In the genomic region with DNA sequence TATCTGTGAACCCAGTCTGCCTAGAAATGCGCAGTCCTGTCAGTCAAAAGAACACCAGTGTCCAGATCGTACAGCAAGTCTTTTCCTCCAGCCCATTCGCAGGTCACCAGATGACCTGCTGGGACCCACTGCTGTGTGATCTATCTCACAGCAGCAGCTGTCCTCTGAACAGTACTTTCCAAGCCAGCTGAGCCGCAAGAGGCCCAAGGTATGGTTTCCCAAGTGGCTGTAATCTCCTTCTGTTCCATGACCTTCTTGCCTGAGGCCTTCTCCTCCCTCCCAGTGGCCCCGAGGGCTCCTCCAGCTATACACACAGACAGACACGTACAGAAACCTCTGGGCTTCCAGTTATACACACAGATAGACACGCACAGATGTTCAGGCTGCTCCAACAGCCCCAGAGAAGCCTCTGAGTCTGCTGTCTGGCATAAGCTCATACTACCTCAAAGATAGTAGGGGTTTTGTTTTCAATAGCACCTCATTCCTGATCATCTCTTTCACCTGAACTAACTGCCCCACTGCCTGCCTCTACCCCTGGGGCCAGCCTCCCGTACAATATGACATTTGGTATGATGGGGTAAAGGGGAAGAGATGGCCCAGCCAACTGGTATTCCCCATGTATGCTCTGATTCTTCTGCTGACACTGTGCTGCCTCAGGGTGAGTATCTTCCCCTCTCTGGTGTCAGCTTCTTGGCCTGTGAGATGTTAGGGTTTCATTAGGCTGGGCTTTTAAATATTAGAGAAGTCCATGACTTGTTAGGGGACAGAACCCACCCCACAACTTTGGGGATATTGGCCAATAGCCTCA, we compare ENCODE assay signal across 9 mouse cellular contexts. TPM values are rescaled to one million over a fixed set of nuclear protein-coding genes. Genes with fewer than 3 reads are reported as not detected.
DNase-seq lines count a peak whose midpoint lies in the region.
"Had no signal": no experiment of that assay in that cellular context is flagged by ENCODE, and none has a peak within 500 bp of the region (broad histone marks: within the 10 kb centered on the region; RNA-seq: fewer than 3 reads in every experiment).

No protein-coding gene starts in this region.

- H3K9me3 ChIP-seq in midbrain, embryonic 10.5 days (replicated peaks): no peaks in the 10 kb centered on the region
- H3K9me3 ChIP-seq: limb, embryonic 15.5 days had no signal

- intact Hi-C loops in gastrocnemius, postnatal 36 days (cut with DNase I): no loop called here

- H3K4me3 ChIP-seq in midbrain, embryonic 10.5 days: no peak overlapping the region
- H3K4me3 ChIP-seq: limb, embryonic 15.5 days had no signal

- DNase-seq in adrenal gland, postnatal 14 days: peak; percentile 42
- DNase-seq in adrenal gland, adult 8-10 months: no peak
- DNase-seq in spleen, postnatal 10 days (ENCODE audit: low spot score in 2 of 2): peak; percentile 49
- DNase-seq in spleen, adult 12 weeks (ENCODE audit: low spot score): no peak
- DNase-seq in midbrain, embryonic 10.5 days (ENCODE audit: low spot score): peak; percentile 26
- DNase-seq in gastrocnemius, postnatal 36 days: no peak
- DNase-seq in gastrocnemius, postnatal 4 days (ENCODE audit: low spot score in 2 of 2): no peak
- no peak for DNase-seq in layer of hippocampus, adult 9-11 months

- 60% methylated on average over 8 of the region's 8 CpGs for WGBS in midbrain, embryonic 10.5 days

- H3K27me3 ChIP-seq in midbrain, embryonic 10.5 days (ENCODE audit: low read depth, poor library complexity, severe bottlenecking): no peaks in the 10 kb centered on the region
- H3K27me3 ChIP-seq: limb, embryonic 15.5 days had no signal

- H3K36me3 ChIP-seq in midbrain, embryonic 10.5 days: peaks cover 60% of the 10 kb centered on the region

- H3K4me1 ChIP-seq in midbrain, embryonic 10.5 days: peaks cover 14% of the 10 kb centered on the region

- H3K27ac ChIP-seq in midbrain, embryonic 10.5 days (replicated peaks): no peak overlapping the region; the same call in 1 of the 2 replicates
- H3K27ac ChIP-seq: limb, embryonic 15.5 days had no signal

RNA-seq across cellular contexts. Expression of a gene that starts 19.6 kb away (rescaled TPM):
- 11.3 and 14.0 TPM in 2 replicates for total RNA-seq in adrenal gland, postnatal 14 days (2021)
- 10 to 100 TPM in 3 of 4 experiments, 1 to 10 TPM in 1; 9.9 to 55.1 (median 22.0) TPM for total RNA-seq in adrenal gland, adult 8-10 months (2022)
- polyA plus RNA-seq in midbrain, embryonic 10.5 days (2016; fragmentation: Nextera tagmentation; extraction: Ambion mirVana): 5.5 and 5.8 TPM in 2 replicates
- 1 to 10 TPM; 2.4 to 2.9 TPM for total RNA-seq in gastrocnemius, postnatal 36 days (2021)
- total RNA-seq in gastrocnemius, postnatal 4 days (2021): 10 to 100 TPM; 16.8 to 28.4 TPM

RNA-seq across cellular contexts. Expression of a gene that starts 40.6 kb away (rescaled TPM):
- total RNA-seq in adrenal gland, postnatal 14 days (2021): 806 and 858 TPM in 2 replicates
- 1,000 to 10,000 TPM; 1,620 to 2,476 (median 1,986) TPM for total RNA-seq in adrenal gland, adult 8-10 months (2022)
- polyA plus RNA-seq in midbrain, embryonic 10.5 days (2016; fragmentation: Nextera tagmentation; extraction: Ambion mirVana): 207 and 236 TPM in 2 replicates
- 1 to 10 TPM; 2.2 to 2.4 TPM for total RNA-seq in gastrocnemius, postnatal 36 days (2021)
- 10 to 100 TPM; 26.2 to 27.3 TPM for total RNA-seq in gastrocnemius, postnatal 4 days (2021)

RNA-seq across cellular contexts. Expression of a gene that starts 59.5 kb away (rescaled TPM):
- 9.7 and 10.1 TPM in 2 replicates for total RNA-seq in adrenal gland, postnatal 14 days (2021)
- 10 to 100 TPM in 2 of 4 experiments, 1 to 10 TPM in 2; 6.5 to 13.3 (median 9.5) TPM for total RNA-seq in adrenal gland, adult 8-10 months (2022)
- 34.6 and 35.6 TPM in 2 replicates for polyA plus RNA-seq in midbrain, embryonic 10.5 days (2016; fragmentation: Nextera tagmentation; extraction: Ambion mirVana)
- total RNA-seq in gastrocnemius, postnatal 36 days (2021): 1 to 10 TPM; 4.5 to 4.6 TPM
- total RNA-seq in gastrocnemius, postnatal 4 days (2021): 10 to 100 TPM; 24.2 to 26.1 TPM

RNA-seq across cellular contexts. Expression of a gene that starts 59.6 kb away (rescaled TPM):
- 0.19 TPM in 1 of 2 replicates, not detected in the other for total RNA-seq in adrenal gland, postnatal 14 days (2021)
- total RNA-seq in adrenal gland, adult 8-10 months (2022): 1 to 10 TPM in 1 of 4 experiments, under 1 TPM in 3; 0.15 to 1.0 (median 0.44) TPM
- polyA plus RNA-seq in midbrain, embryonic 10.5 days (2016; fragmentation: Nextera tagmentation; extraction: Ambion mirVana): 1.4 and 2.0 TPM in 2 replicates
- under 1 TPM in 1 of 2 experiments, not detected in 1; 0.15 TPM for total RNA-seq in gastrocnemius, postnatal 36 days (2021)
- 1 to 10 TPM; 1.2 to 1.5 TPM for total RNA-seq in gastrocnemius, postnatal 4 days (2021)

Comparison
In these comparisons a context has a peak if more than half of its experiments do, and no peak if none do; other contexts are left out.
1. DNase-seq: peak in adrenal gland, postnatal 14 days (single experiment), spleen, postnatal 10 days (2 of 2) and midbrain, embryonic 10.5 days (single experiment); none in adrenal gland, adult 8-10 months (single experiment), spleen, adult 12 weeks (single experiment), gastrocnemius, postnatal 36 days (0 of 2), gastrocnemius, postnatal 4 days (0 of 2) and layer of hippocampus, adult 9-11 months (single experiment).
2. RNA of a gene that starts 40.6 kb away (total RNA-seq): 1,620 to 2,476 TPM in adrenal gland, adult 8-10 months and 806 to 858 TPM in adrenal gland, postnatal 14 days; 26.2 to 27.3 TPM in gastrocnemius, postnatal 4 days and 2.2 to 2.4 TPM in gastrocnemius, postnatal 36 days; every median in the first group is over 10 times any median in the second.